Mouse (Mus musculus) midbrain, embryonic 14.5 days (tissue): ENCODE results near the gene Tmed11. TPM values are rescaled to one million over a fixed set of nuclear protein-coding genes. Genes with fewer than 3 reads are reported as not detected.
"Not testable (repeated sequence)": the region's sequence is repeated elsewhere in the genome, so short reads cannot be mapped to it uniquely, and the experiment has no call there.

ENCODE experiments used
- ATAC-seq: fragments of 200-750 bp; cut with Nextera tagmentation; 2 replicates; pipeline ENCODE4 v1.8.0; 2017; ENCODE audit warnings: moderate number of reproducible peaks, moderate library complexity; ENCODE audit not compliant: low FRiP score, low TSS enrichment
- DNase-seq: peaks from one replicate; pipeline ENCODE4 v3.0.0-alpha.2; 2015
- H3K27ac ChIP-seq: fragments of 300-500 bp; sonication (generic); replicated peaks from 2 replicates; pipeline ENCODE4 v1.5.1; 2014; ENCODE audit warnings: mild to moderate bottlenecking, low read depth, low read length, moderate library complexity
- H3K27me3 ChIP-seq: fragments of 300-500 bp; sonication (generic); 2 replicates; pipeline ENCODE4 v1.6.1; 2014; ENCODE audit warnings: low read length, control low read depth, mixed read lengths; ENCODE audit not compliant: control insufficient read depth, insufficient read depth
- H3K36me3 ChIP-seq: fragments of 300-500 bp; sonication (generic); 2 replicates; pipeline ENCODE4 v1.6.1; 2014; ENCODE audit warnings: low read length, control low read depth; ENCODE audit not compliant: control insufficient read depth, insufficient read depth
- H3K4me1 ChIP-seq: fragments of 300-500 bp; sonication (generic); 2 replicates; pipeline ENCODE4 v1.6.1; 2014; ENCODE audit warnings: mild to moderate bottlenecking, antibody characterized with exemption, low read length, control low read depth; ENCODE audit not compliant: control insufficient read depth, insufficient read depth
- H3K4me2 ChIP-seq: fragments of 300-500 bp; sonication (generic); 2 replicates; pipeline ENCODE4 v1.6.1; 2014; ENCODE audit warnings: mild to moderate bottlenecking, low read length, moderate library complexity
- H3K4me3 ChIP-seq: fragments of 300-500 bp; sonication (generic); replicated peaks from 2 replicates; pipeline ENCODE4 v1.5.1; 2014; ENCODE audit warnings: low read depth, low read length
- H3K9ac ChIP-seq: fragments of 300-500 bp; sonication (generic); replicated peaks from 2 replicates; pipeline ENCODE4 v1.6.1; 2014; ENCODE audit warnings: mild to moderate bottlenecking, low read length, moderate library complexity
- H3K9me3 ChIP-seq: fragments of 300-500 bp; sonication (generic); 2 replicates; pipeline ENCODE4 v1.6.1; 2016; ENCODE audit warnings: low read length, control low read depth, mixed read lengths; ENCODE audit not compliant: control insufficient read depth
- WGBS: fragments of 180-500 bp; shearing (Covaris S2); extraction: QIAGEN DNeasy Blood & Tissue Kit; methylation state at CpG from one replicate; pipeline ENCODE4 v1.1.7; 2014; 5-methylcytosine and 5-hydroxymethylcytosine counted together
- polyA plus RNA-seq: library from polyadenylated mRNA; unstranded; fragments of >200 nt; fragmentation: Nextera tagmentation; extraction: Ambion mirVana; gene quantifications from 2 replicates; pipeline ENCODE4 v1.2.1, GENCODE M21; 2014

Gene Tmed11
- polyA plus RNA-seq, 1 experiment from 2014 or later: not detected

GRCm38 (mm10) chr5:108751258-108751657, 43.9 kb downstream of the Tmed11 start:
- H3K4me2 ChIP-seq, H3K9me3 ChIP-seq, H3K27me3 ChIP-seq, H3K36me3 ChIP-seq, H3K4me3 ChIP-seq, H3K4me1 ChIP-seq, DNase-seq, ATAC-seq, H3K27ac ChIP-seq, H3K9ac ChIP-seq: not testable (repeated sequence)
- WGBS: 84% methylated on average over 4 of the region's 4 CpGs

GRCm38 (mm10) chr5:108750328-108751210, 44.6 kb downstream of the Tmed11 start:
- DNase-seq (no peak), ATAC-seq (no peak)
- H3K4me3 ChIP-seq: no peak overlapping the region
- H3K4me2 ChIP-seq: no peak overlapping the region
- WGBS: 83% methylated on average over 5 of the region's 5 CpGs
- H3K27ac ChIP-seq: no peak overlapping the region
- H3K9me3 ChIP-seq: no peaks in the 10 kb centered on the region
- no peaks in the 10 kb centered on the region for H3K36me3 ChIP-seq
- no peaks in the 10 kb centered on the region for H3K4me1 ChIP-seq
- no peak overlapping the region for H3K9ac ChIP-seq
- H3K27me3 ChIP-seq: no peaks in the 10 kb centered on the region

- no peak for DNase-seq
- no peak for ATAC-seq
- WGBS: 85% methylated on average over 3 of the region's 3 CpGs
Measured at GRCm38 (mm10) chr5:108744629-108745028, 50.5 kb downstream of the Tmed11 start.

GRCm38 (mm10) chr5:108743856-108744255, 51.3 kb downstream of the Tmed11 start:
- no peaks in the 10 kb centered on the region for H3K27me3 ChIP-seq
- DNase-seq (peak; percentile 2), ATAC-seq (no peak)
- no peak overlapping the region for H3K27ac ChIP-seq
- WGBS: 75% methylated on average over 2 of the region's 2 CpGs
- no peak overlapping the region for H3K9ac ChIP-seq
- H3K4me2 ChIP-seq: no peak overlapping the region
- no peaks in the 10 kb centered on the region for H3K36me3 ChIP-seq
- H3K4me3 ChIP-seq: no peak overlapping the region
- H3K9me3 ChIP-seq: no peaks in the 10 kb centered on the region
- no peaks in the 10 kb centered on the region for H3K4me1 ChIP-seq

More at GRCm38 (mm10) chr5:108744629-108745028, 50.5 kb downstream of the Tmed11 start:
- Histone ChIP-seq H3K4me1 (no peaks in the 10 kb centered on the region), H3K4me2 (no peak overlapping the region), H3K27ac (no peak overlapping the region), H3K9ac (no peak overlapping the region), H3K9me3 (no peaks in the 10 kb centered on the region), H3K27me3 (no peaks in the 10 kb centered on the region), H3K4me3 (no peak overlapping the region), H3K36me3 (no peaks in the 10 kb centered on the region)

GRCm38 (mm10) chr5:108742596-108742995, 52.6 kb downstream of the Tmed11 start:
- H3K4me1 ChIP-seq: no peaks in the 10 kb centered on the region
- H3K9ac ChIP-seq: no peak overlapping the region
- no peak overlapping the region for H3K4me2 ChIP-seq
- WGBS: 60% methylated on average over 2 of the region's 2 CpGs
- H3K27me3 ChIP-seq: no peaks in the 10 kb centered on the region
- no peaks in the 10 kb centered on the region for H3K9me3 ChIP-seq
- ATAC-seq (no peak), DNase-seq (no peak)
- no peaks in the 10 kb centered on the region for H3K36me3 ChIP-seq
- H3K27ac ChIP-seq: no peak overlapping the region
- H3K4me3 ChIP-seq: no peak overlapping the region

- WGBS: 83% methylated on average over 2 of the region's 2 CpGs
- Histone ChIP-seq H3K27ac (no peak overlapping the region), H3K9ac (no peak overlapping the region), H3K4me2 (no peak overlapping the region), H3K9me3 (no peaks in the 10 kb centered on the region), H3K36me3 (no peaks in the 10 kb centered on the region), H3K4me1 (no peaks in the 10 kb centered on the region), H3K4me3 (no peak overlapping the region), H3K27me3 (no peaks in the 10 kb centered on the region)
- no peak for ATAC-seq
- DNase-seq: no peak
Measured at GRCm38 (mm10) chr5:108741844-108742243, 53.3 kb downstream of the Tmed11 start.

GRCm38 (mm10) chr5:108727425-108727824, 67.7 kb downstream of the Tmed11 start:
- Histone ChIP-seq H3K36me3 (no peaks in the 10 kb centered on the region), H3K9me3 (no peaks in the 10 kb centered on the region), H3K4me1 (no peaks in the 10 kb centered on the region), H3K27ac (no peak overlapping the region), H3K4me3 (no peak overlapping the region), H3K9ac (no peak overlapping the region), H3K27me3 (no peaks in the 10 kb centered on the region), H3K4me2 (no peak overlapping the region)
- 85% methylated on average over 1 of the region's 1 CpGs for WGBS
- DNase-seq: no peak
- ATAC-seq: no peak
